Mouse (Mus musculus): Measurements from ENCODE around the gene Uso1. TPM values are rescaled to one million over a fixed set of nuclear protein-coding genes. Genes with fewer than 3 reads are reported as not detected.

Uso1 gene
- polyA plus RNA-seq, 1 experiment from 2014 or later = 25.9 TPM

DNA sequence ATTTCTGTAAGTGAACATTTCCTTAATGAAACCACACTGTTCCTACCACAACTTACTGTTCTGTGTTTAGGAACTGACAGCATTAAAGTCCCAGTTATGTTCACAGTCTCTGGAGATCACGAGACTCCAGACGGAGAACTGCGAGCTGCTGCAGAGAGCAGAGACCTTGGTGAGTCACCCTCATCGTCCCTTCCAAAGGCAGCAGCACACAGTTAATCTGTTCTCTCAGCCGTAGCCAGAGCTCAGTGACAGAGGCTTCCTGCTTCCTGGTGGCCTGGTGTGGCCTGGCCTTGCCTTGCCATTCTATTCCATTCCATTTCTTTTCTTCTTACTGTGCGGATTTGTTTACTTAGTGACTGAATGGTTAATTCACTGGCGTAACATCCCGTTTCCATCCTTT is 60.5 kb downstream of the Uso1 start:
- WGBS = 63% methylated on average over 8 of the region's 8 CpGs
- no peaks in the 10 kb centered on the region for H3K4me1 ChIP-seq (ENCODE audit: control insufficient read depth, insufficient read depth, low read length)
- no peaks in the 10 kb centered on the region for H3K27me3 ChIP-seq (ENCODE audit: control insufficient read depth, insufficient read depth, low read length)
- H3K36me3 ChIP-seq (ENCODE audit: control insufficient read depth, insufficient read depth, low read length) = peaks cover 4% of the 10 kb centered on the region; the same call in 1 of the 2 replicates
- H3K9ac ChIP-seq (ENCODE audit: low read length) = no peak overlapping the region
- no peaks in the 10 kb centered on the region for H3K9me3 ChIP-seq (ENCODE audit: control insufficient read depth, low read length)
- H3K4me2 ChIP-seq = no peak overlapping the region
- no peak overlapping the region for H3K4me3 ChIP-seq (ENCODE audit: low read depth, low read length)
- ATAC-seq (ENCODE audit: low FRiP score) = no peak
- no peak overlapping the region for H3K27ac ChIP-seq (ENCODE audit: low read depth, low read length)
- DNase-seq (ENCODE audit: low spot score, missing footprints) = peak; percentile 69

- Histone ChIP-seq H3K4me1 (ENCODE audit: control insufficient read depth, insufficient read depth, low read length) (no peaks in the 10 kb centered on the region), H3K9me3 (ENCODE audit: control insufficient read depth, low read length) (no peaks in the 10 kb centered on the region), H3K36me3 (ENCODE audit: control insufficient read depth, insufficient read depth, low read length) (peaks cover 4% of the 10 kb centered on the region; the same call in 1 of the 2 replicates), H3K27me3 (ENCODE audit: control insufficient read depth, insufficient read depth, low read length) (no peaks in the 10 kb centered on the region), H3K27ac (ENCODE audit: low read depth, low read length) (no peak overlapping the region), H3K4me3 (ENCODE audit: low read depth, low read length) (no peak overlapping the region), H3K9ac (ENCODE audit: low read length) (no peak overlapping the region), H3K4me2 (no peak overlapping the region)
- ATAC-seq (ENCODE audit: low FRiP score) = no peak
- DNase-seq (ENCODE audit: low spot score, missing footprints) = peak; percentile 70
- WGBS = 96% methylated on average over 6 of the region's 6 CpGs
Observed at GRCm38 (mm10) chr5:92204162-92205036, 66.7 kb downstream of the Uso1 start.

GRCm38 (mm10) chr5:92205184-92205583 is 67.4 kb downstream of the Uso1 start:
- DNase-seq (ENCODE audit: low spot score, missing footprints) (peak; percentile 39), ATAC-seq (ENCODE audit: low FRiP score) (no peak)
- no peak overlapping the region for H3K4me3 ChIP-seq (ENCODE audit: low read depth, low read length)
- no peaks in the 10 kb centered on the region; the same call in 1 of the 2 replicates for H3K36me3 ChIP-seq (ENCODE audit: control insufficient read depth, insufficient read depth, low read length)
- no peak overlapping the region for H3K9ac ChIP-seq (ENCODE audit: low read length)
- H3K4me1 ChIP-seq (ENCODE audit: control insufficient read depth, insufficient read depth, low read length) = no peaks in the 10 kb centered on the region
- H3K27me3 ChIP-seq (ENCODE audit: control insufficient read depth, insufficient read depth, low read length) = no peaks in the 10 kb centered on the region
- 94% methylated on average over 7 of the region's 7 CpGs for WGBS
- no peaks in the 10 kb centered on the region for H3K9me3 ChIP-seq (ENCODE audit: control insufficient read depth, low read length)
- H3K27ac ChIP-seq (ENCODE audit: low read depth, low read length) = no peak overlapping the region
- no peak overlapping the region for H3K4me2 ChIP-seq

GRCm38 (mm10) chr5:92205706-92206105 is 68.0 kb downstream of the Uso1 start:
- no peak overlapping the region for H3K27ac ChIP-seq (ENCODE audit: low read depth, low read length)
- no peaks in the 10 kb centered on the region for H3K4me1 ChIP-seq (ENCODE audit: control insufficient read depth, insufficient read depth, low read length)
- H3K9ac ChIP-seq (ENCODE audit: low read length) = no peak overlapping the region
- H3K36me3 ChIP-seq (ENCODE audit: control insufficient read depth, insufficient read depth, low read length) = no peaks in the 10 kb centered on the region
- no peaks in the 10 kb centered on the region for H3K27me3 ChIP-seq (ENCODE audit: control insufficient read depth, insufficient read depth, low read length)
- WGBS = 92% methylated on average over 5 of the region's 5 CpGs
- no peak overlapping the region for H3K4me3 ChIP-seq (ENCODE audit: low read depth, low read length)
- no peak for ATAC-seq (ENCODE audit: low FRiP score)
- no peak for DNase-seq (ENCODE audit: low spot score, missing footprints)
- H3K9me3 ChIP-seq (ENCODE audit: control insufficient read depth, low read length) = no peaks in the 10 kb centered on the region
- H3K4me2 ChIP-seq = no peak overlapping the region

- Histone ChIP-seq H3K9ac (ENCODE audit: low read length) (no peak overlapping the region), H3K4me1 (ENCODE audit: control insufficient read depth, insufficient read depth, low read length) (no peaks in the 10 kb centered on the region), H3K4me2 (no peak overlapping the region), H3K36me3 (ENCODE audit: control insufficient read depth, insufficient read depth, low read length) (no peaks in the 10 kb centered on the region), H3K4me3 (ENCODE audit: low read depth, low read length) (no peak overlapping the region), H3K27ac (ENCODE audit: low read depth, low read length) (no peak overlapping the region), H3K9me3 (ENCODE audit: control insufficient read depth, low read length) (no peaks in the 10 kb centered on the region), H3K27me3 (ENCODE audit: control insufficient read depth, insufficient read depth, low read length) (no peaks in the 10 kb centered on the region)
- DNase-seq (ENCODE audit: low spot score, missing footprints) (peak; percentile 21), ATAC-seq (ENCODE audit: low FRiP score) (no peak)
- 91% methylated on average over 6 of the region's 6 CpGs for WGBS
Observed at GRCm38 (mm10) chr5:92206121-92206520, 68.4 kb downstream of the Uso1 start.

GRCm38 (mm10) chr5:92210205-92210604 is 72.5 kb downstream of the Uso1 start:
- Histone ChIP-seq H3K27me3 (ENCODE audit: control insufficient read depth, insufficient read depth, low read length) (no peaks in the 10 kb centered on the region), H3K4me3 (ENCODE audit: low read depth, low read length) (no peak overlapping the region), H3K4me2 (no peak overlapping the region), H3K27ac (ENCODE audit: low read depth, low read length) (no peak overlapping the region), H3K9me3 (ENCODE audit: control insufficient read depth, low read length) (no peaks in the 10 kb centered on the region), H3K9ac (ENCODE audit: low read length) (no peak overlapping the region), H3K4me1 (ENCODE audit: control insufficient read depth, insufficient read depth, low read length) (no peaks in the 10 kb centered on the region), H3K36me3 (ENCODE audit: control insufficient read depth, insufficient read depth, low read length) (no peaks in the 10 kb centered on the region)
- ATAC-seq (ENCODE audit: low FRiP score) = no peak
- 83% methylated on average over 8 of the region's 8 CpGs for WGBS
- no peak for DNase-seq (ENCODE audit: low spot score, missing footprints)

- no peaks in the 10 kb centered on the region for H3K9me3 ChIP-seq (ENCODE audit: control insufficient read depth, low read length)
- no peaks in the 10 kb centered on the region for H3K27me3 ChIP-seq (ENCODE audit: control insufficient read depth, insufficient read depth, low read length)
- no peak for ATAC-seq (ENCODE audit: low FRiP score)
- no peak overlapping the region for H3K4me2 ChIP-seq
- no peaks in the 10 kb centered on the region for H3K4me1 ChIP-seq (ENCODE audit: control insufficient read depth, insufficient read depth, low read length)
- H3K36me3 ChIP-seq (ENCODE audit: control insufficient read depth, insufficient read depth, low read length) = no peaks in the 10 kb centered on the region
- 93% methylated on average over 4 of the region's 4 CpGs for WGBS
- H3K4me3 ChIP-seq (ENCODE audit: low read depth, low read length) = no peak overlapping the region
- DNase-seq (ENCODE audit: low spot score, missing footprints) = no peak
- no peak overlapping the region for H3K9ac ChIP-seq (ENCODE audit: low read length)
- H3K27ac ChIP-seq (ENCODE audit: low read depth, low read length) = no peak overlapping the region
Observed at GRCm38 (mm10) chr5:92212231-92212630, 74.5 kb downstream of the Uso1 start.

GRCm38 (mm10) chr5:92215308-92215707 is 77.6 kb downstream of the Uso1 start, which contains the start of gene U90926:
TSS of gene U90926 (minus strand) at chr5:92215408.
- H3K4me1 ChIP-seq (ENCODE audit: control insufficient read depth, insufficient read depth, low read length) = peaks cover 6% of the 10 kb centered on the region; the same call in 1 of the 2 replicates
- no peaks in the 10 kb centered on the region for H3K9me3 ChIP-seq (ENCODE audit: control insufficient read depth, low read length)
- H3K4me2 ChIP-seq = no peak within 1 kb of the TSS
- no peak within 1 kb of the TSS for H3K4me3 ChIP-seq (ENCODE audit: low read depth, low read length)
- DNase-seq (ENCODE audit: low spot score, missing footprints) (no peak), ATAC-seq (ENCODE audit: low FRiP score) (no peak)
- 88% methylated on average over 4 of the region's 4 CpGs for WGBS
- no peak within 1 kb of the TSS for H3K9ac ChIP-seq (ENCODE audit: low read length)
- H3K27ac ChIP-seq (ENCODE audit: low read depth, low read length) = no peak within 1 kb of the TSS
- no peaks in the 10 kb centered on the region for H3K27me3 ChIP-seq (ENCODE audit: control insufficient read depth, insufficient read depth, low read length)
- no peaks in the 10 kb centered on the region for H3K36me3 ChIP-seq (ENCODE audit: control insufficient read depth, insufficient read depth, low read length)
